Mouse (Mus musculus) liver (tissue): Measurements from ENCODE around the gene Rgs9bp.
A peak's percentile ranks its signal among the peaks of the same experiment; 100 is the strongest.
"Not testable (repeated sequence)": the region's sequence is repeated elsewhere in the genome, so short reads cannot be mapped to it uniquely, and the experiment has no call there.

Experiments used
- DNase-seq: peaks from one replicate; pipeline ENCODE4 v3.0.0-alpha.2; 2020; ENCODE audit warnings: mixed read lengths

The Rgs9bp gene

GRCm38 (mm10) chr7:35583476-35584025 lies 1.8 kb downstream of the Rgs9bp start:
- no peak for DNase-seq

- DNase-seq = peak; percentile 40
Observed at GRCm38 (mm10) chr7:35582719-35583118, 2.7 kb downstream of the Rgs9bp start.

GRCm38 (mm10) chr7:35579849-35580248 lies 5.5 kb downstream of the Rgs9bp start:
- peak; percentile 68 for DNase-seq

- not testable (repeated sequence) for DNase-seq
Observed at GRCm38 (mm10) chr7:35570883-35571282, 14.5 kb downstream of the Rgs9bp start.

GRCm38 (mm10) chr7:35569724-35570123 lies 15.7 kb downstream of the Rgs9bp start:
- DNase-seq = peak; percentile 48

GRCm38 (mm10) chr7:35565965-35566364 lies 19.4 kb downstream of the Rgs9bp start:
- not testable (repeated sequence) for DNase-seq

GRCm38 (mm10) chr7:35564872-35565271 lies 20.5 kb downstream of the Rgs9bp start:
- not testable (repeated sequence) for DNase-seq

- DNase-seq = no peak
Observed at GRCm38 (mm10) chr7:35564067-35564865, 21.1 kb downstream of the Rgs9bp start.

- no peak for DNase-seq
Observed at GRCm38 (mm10) chr7:35563071-35563470, 22.3 kb downstream of the Rgs9bp start.

GRCm38 (mm10) chr7:35559838-35560237 lies 25.5 kb downstream of the Rgs9bp start:
- DNase-seq = peak; percentile 34

- DNase-seq = no peak
Observed at GRCm38 (mm10) chr7:35558681-35559080, 26.7 kb downstream of the Rgs9bp start.

- no peak for DNase-seq
Observed at GRCm38 (mm10) chr7:35557577-35557976, 27.8 kb downstream of the Rgs9bp start.

GRCm38 (mm10) chr7:35556905-35557304 lies 28.5 kb downstream of the Rgs9bp start:
- DNase-seq = peak; percentile 85

- DNase-seq = no peak
Observed at GRCm38 (mm10) chr7:35556205-35556603, 29.2 kb downstream of the Rgs9bp start, which contains the start of gene Nudt19. TSS of gene Nudt19 (minus strand) at chr7:35556304.

- DNase-seq = peak; percentile 93
Observed at GRCm38 (mm10) chr7:35555224-35556204, 29.9 kb downstream of the Rgs9bp start.

- DNase-seq = peak; percentile 63
Observed at GRCm38 (mm10) chr7:35554605-35555175, 30.7 kb downstream of the Rgs9bp start.

- DNase-seq = peak; percentile 75
Observed at GRCm38 (mm10) chr7:35553751-35554604, 31.4 kb downstream of the Rgs9bp start.

GRCm38 (mm10) chr7:35545881-35546280 lies 39.5 kb downstream of the Rgs9bp start:
- DNase-seq = peak; percentile 73

GRCm38 (mm10) chr7:35537562-35537961 lies 47.8 kb downstream of the Rgs9bp start, which contains the start of gene Tdrd12:
TSS of gene Tdrd12 (minus strand) at chr7:35537745.
- DNase-seq = no peak

- DNase-seq = no peak
Observed at GRCm38 (mm10) chr7:35535750-35536512, 49.5 kb downstream of the Rgs9bp start.

GRCm38 (mm10) chr7:35530544-35530943 lies 54.8 kb downstream of the Rgs9bp start:
- DNase-seq = not testable (repeated sequence)
